Mouse (Mus musculus) neural tube, embryonic 13.5 days (tissue): ENCODE results near the gene Styk1. TPM values are rescaled to one million over a fixed set of nuclear protein-coding genes. Genes with fewer than 3 reads are reported as not detected.
A peak's percentile ranks its signal among the peaks of the same experiment; 100 is the strongest.

Experiments used
- ATAC-seq: fragments of 200-750 bp; cut with Nextera tagmentation; 2 replicates; pipeline ENCODE4 v1.8.0; 2017; ENCODE audit warnings: low read depth, mild to moderate bottlenecking, moderate TSS enrichment, moderate library complexity
- H3K27ac ChIP-seq: fragments of 300-500 bp; sonication (generic); replicated peaks from 2 replicates; pipeline ENCODE4 v1.5.1; 2015; ENCODE audit warnings: moderate library complexity, mild to moderate bottlenecking, inconsistent platforms
- H3K27me3 ChIP-seq: fragments of 300-500 bp; sonication (generic); 2 replicates; pipeline ENCODE4 v1.6.1; 2015; ENCODE audit warnings: mild to moderate bottlenecking, inconsistent platforms
- H3K36me3 ChIP-seq: fragments of 300-500 bp; sonication (generic); 2 replicates; pipeline ENCODE4 v1.6.1; 2015; ENCODE audit warnings: mild to moderate bottlenecking, inconsistent platforms
- H3K4me1 ChIP-seq: fragments of 300-500 bp; sonication (generic); replicated peaks from 2 replicates; pipeline ENCODE4 v1.6.1; 2015; ENCODE audit warnings: inconsistent platforms
- H3K4me2 ChIP-seq: fragments of 300-500 bp; sonication (generic); 2 replicates; pipeline ENCODE4 v1.6.1; 2015; ENCODE audit warnings: inconsistent platforms, mild to moderate bottlenecking, moderate library complexity
- H3K4me3 ChIP-seq: fragments of 300-500 bp; sonication (generic); 2 replicates; pipeline ENCODE4 v1.5.1; 2015; ENCODE audit warnings: mild to moderate bottlenecking, inconsistent platforms
- H3K9ac ChIP-seq: fragments of 300-500 bp; sonication (generic); 2 replicates; pipeline ENCODE4 v1.6.1; 2015; ENCODE audit warnings: moderate library complexity, mild to moderate bottlenecking, inconsistent platforms
- H3K9me3 ChIP-seq: fragments of 300-500 bp; sonication (generic); 2 replicates; pipeline ENCODE4 v1.6.1; 2016; ENCODE audit warnings: inconsistent platforms
- WGBS: fragments of 180-500 bp; shearing (Covaris S2); methylation state at CpG from one replicate; pipeline ENCODE4 v1.1.7; 2015; 5-methylcytosine and 5-hydroxymethylcytosine counted together
- polyA plus RNA-seq: library from polyadenylated mRNA; unstranded; fragments of >200 nt; fragmentation: Nextera tagmentation; extraction: Ambion mirVana; gene quantifications from 2 replicates; pipeline ENCODE4 v1.2.1, GENCODE M21; 2015

Styk1 gene
- polyA plus RNA-seq, 1 experiment from 2014 or later = 1.4 TPM

DNA sequence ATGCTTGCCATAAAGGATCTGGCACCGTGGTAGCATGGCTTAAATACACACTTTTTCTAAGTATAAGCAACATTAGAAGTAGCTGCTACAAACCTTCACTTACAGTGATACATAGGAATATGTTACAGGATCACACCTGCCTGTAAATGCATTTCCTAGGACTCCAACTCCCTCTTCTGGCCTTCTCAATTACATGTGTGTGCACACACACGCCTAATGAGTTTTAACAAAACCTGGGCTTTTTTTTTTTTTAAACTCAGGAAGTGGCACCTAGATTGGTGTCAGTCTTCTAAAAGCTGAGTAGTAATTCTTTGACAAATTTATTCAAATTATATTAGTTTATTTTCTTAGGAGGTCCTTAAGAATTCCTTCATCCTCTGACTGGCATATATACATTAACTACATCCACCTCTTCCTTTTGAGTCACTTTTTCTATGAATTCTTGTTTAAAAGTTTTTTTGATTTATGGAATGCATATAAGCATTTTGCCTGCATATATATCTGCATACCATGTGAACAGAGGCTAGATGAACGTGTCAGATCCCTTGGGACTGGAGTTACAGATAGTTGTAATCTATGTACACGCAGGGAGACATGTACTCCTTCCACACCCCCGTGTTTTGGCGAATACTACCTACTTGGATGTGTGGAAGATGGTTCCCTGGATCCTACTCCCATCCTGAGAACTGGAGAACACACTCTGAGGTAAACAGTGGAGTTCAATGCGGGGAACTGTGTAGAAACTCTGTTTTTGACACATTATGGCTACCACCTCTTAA is 9.8 kb upstream of the Styk1 start:
- ATAC-seq = no peak

DNA sequence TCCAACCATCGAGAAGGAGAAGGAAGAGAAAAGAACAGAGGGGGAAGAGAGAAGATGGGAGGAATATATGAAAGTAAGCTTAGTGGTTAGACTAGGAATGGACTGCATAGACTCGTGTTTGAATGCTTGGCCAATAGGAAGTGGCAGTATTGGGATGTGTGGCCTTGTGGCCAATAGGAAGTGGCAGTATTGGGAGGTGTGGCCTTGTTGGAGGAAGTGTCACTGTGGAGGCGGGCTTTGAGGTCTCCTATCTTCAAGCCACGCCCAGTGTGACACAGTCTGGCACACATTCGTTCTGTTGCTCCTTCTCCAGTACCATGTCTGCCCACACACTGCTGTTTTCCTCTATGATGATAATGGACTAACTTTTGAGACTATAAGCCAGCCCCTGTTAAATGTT is 7.3 kb upstream of the Styk1 start:
- H3K4me2 ChIP-seq = no peak overlapping the region
- H3K27me3 ChIP-seq = no peaks in the 10 kb centered on the region
- 76% methylated on average over 5 of the region's 5 CpGs for WGBS
- no peak overlapping the region for H3K4me3 ChIP-seq
- no peaks in the 10 kb centered on the region for H3K9me3 ChIP-seq
- H3K9ac ChIP-seq = no peak overlapping the region
- peaks cover 18% of the 10 kb centered on the region for H3K36me3 ChIP-seq
- H3K27ac ChIP-seq = no peak overlapping the region
- ATAC-seq = 0 out of 2 replicates have a peak, but pooled peaks have one; percentile 19
- no peaks in the 10 kb centered on the region for H3K4me1 ChIP-seq

More for the DNA sequence above, 9.8 kb upstream of the Styk1 start:
- Histone ChIP-seq H3K4me3 (no peak overlapping the region), H3K4me2 (no peak overlapping the region), H3K4me1 (no peaks in the 10 kb centered on the region), H3K27ac (no peak overlapping the region), H3K9ac (no peak overlapping the region), H3K9me3 (no peaks in the 10 kb centered on the region), H3K36me3 (peaks cover 31% of the 10 kb centered on the region), H3K27me3 (no peaks in the 10 kb centered on the region)
- 85% methylated on average over 7 of the region's 7 CpGs for WGBS

DNA sequence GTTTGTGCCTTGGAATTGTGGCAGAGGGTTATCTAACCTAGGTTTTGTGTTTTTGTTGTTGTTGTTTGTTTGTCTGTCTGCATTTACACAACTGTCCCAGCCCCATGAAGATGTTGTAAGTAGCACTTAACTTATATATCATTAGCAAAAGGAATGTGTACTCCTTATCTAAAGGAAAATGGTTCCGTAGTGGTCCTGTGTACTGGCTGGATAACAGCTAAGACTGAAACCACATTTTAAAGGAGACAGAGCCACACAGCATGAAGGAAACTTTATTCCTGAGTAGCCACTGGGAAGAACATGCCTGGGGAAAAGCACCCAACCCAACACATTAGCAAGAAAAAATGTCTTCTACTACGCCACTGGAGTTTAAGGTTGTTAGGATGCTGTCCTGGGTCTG is 6.1 kb upstream of the Styk1 start:
- H3K4me3 ChIP-seq = no peak overlapping the region
- no peaks in the 10 kb centered on the region for H3K4me1 ChIP-seq
- ATAC-seq = no peak
- no peak overlapping the region for H3K27ac ChIP-seq
- no peaks in the 10 kb centered on the region for H3K9me3 ChIP-seq
- H3K36me3 ChIP-seq = peaks cover 12% of the 10 kb centered on the region
- H3K27me3 ChIP-seq = no peaks in the 10 kb centered on the region
- H3K4me2 ChIP-seq = no peak overlapping the region
- 88% methylated on average over 2 of the region's 2 CpGs for WGBS
- H3K9ac ChIP-seq = no peak overlapping the region

DNA sequence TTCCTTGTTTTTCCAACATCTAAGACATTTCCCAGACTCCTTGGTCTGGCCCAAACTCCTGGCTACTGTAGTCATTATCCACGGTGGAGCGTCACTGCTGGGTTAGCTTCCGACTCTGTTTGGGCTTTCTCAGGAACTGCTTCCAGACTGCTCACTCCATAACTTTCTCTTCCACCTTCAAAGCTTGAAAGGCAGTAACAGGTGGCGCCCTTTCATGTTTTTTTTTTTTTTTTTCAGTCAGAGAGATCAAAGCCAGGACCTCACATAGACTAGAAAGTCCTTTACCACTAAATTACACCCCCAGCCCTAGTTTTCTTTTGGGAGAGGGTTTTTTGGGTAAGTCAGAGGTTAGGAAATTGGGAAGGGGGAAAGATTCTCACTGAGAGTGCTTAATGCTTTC is 1.5 kb upstream of the Styk1 start:
- no peaks in the 10 kb centered on the region for H3K9me3 ChIP-seq
- 42% methylated on average over 4 of the region's 4 CpGs for WGBS
- no peaks in the 10 kb centered on the region for H3K36me3 ChIP-seq
- H3K4me3 ChIP-seq = no peak overlapping the region
- H3K27ac ChIP-seq = no peak overlapping the region
- ATAC-seq = no peak
- H3K27me3 ChIP-seq = no peaks in the 10 kb centered on the region
- peaks cover 6% of the 10 kb centered on the region for H3K4me1 ChIP-seq
- H3K9ac ChIP-seq = no peak overlapping the region
- no peak overlapping the region for H3K4me2 ChIP-seq

DNA sequence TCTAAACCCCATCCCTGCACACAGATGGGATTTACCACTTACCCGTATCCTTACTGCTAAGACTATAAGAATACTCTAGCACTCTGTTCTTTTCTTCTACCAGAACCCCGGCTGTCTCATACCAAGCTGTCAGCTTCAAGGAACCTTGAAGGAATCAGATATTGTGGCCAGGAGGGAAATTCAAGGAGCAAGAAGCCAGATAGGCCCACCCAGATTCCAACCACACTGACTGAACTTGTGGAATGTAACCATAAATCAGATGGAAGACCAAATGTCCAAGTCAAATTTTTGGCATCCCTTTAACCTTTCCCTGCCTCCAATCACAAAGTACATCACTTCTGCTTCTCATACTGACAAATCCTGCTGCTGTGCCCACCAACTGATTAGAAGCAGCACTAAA is 6.4 kb downstream of the Styk1 start:
- no peak overlapping the region for H3K27ac ChIP-seq
- 83% methylated on average over 2 of the region's 2 CpGs for WGBS
- no peaks in the 10 kb centered on the region for H3K36me3 ChIP-seq
- H3K27me3 ChIP-seq = no peaks in the 10 kb centered on the region
- H3K9ac ChIP-seq = no peak overlapping the region
- ATAC-seq = no peak
- H3K4me2 ChIP-seq = no peak overlapping the region
- H3K4me1 ChIP-seq = no peaks in the 10 kb centered on the region
- no peak overlapping the region for H3K4me3 ChIP-seq
- H3K9me3 ChIP-seq = no peaks in the 10 kb centered on the region

DNA sequence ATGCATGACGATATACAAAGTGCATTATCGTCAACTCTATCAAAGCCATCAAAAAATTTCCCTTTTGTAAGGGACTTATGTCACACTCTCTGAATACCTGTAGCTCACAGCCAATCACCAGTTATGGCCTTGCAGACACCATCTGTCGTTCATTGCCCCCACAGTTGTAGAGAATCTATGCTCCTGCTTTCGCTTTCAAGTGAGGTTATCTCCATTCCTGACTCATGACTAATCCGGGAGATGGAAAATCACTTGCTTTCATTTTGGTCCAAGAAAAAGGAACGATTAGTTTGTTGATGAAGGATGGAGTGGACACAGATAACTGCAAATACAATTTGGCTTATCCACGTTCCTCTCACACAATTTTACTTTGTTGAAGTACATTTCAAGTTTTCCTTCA is 9.1 kb downstream of the Styk1 start:
- H3K4me1 ChIP-seq = no peaks in the 10 kb centered on the region
- H3K36me3 ChIP-seq = no peaks in the 10 kb centered on the region
- no peak overlapping the region for H3K9ac ChIP-seq
- WGBS = 90% methylated on average over 7 of the region's 7 CpGs
- ATAC-seq = no peak
- H3K27me3 ChIP-seq = no peaks in the 10 kb centered on the region
- H3K27ac ChIP-seq = no peak overlapping the region
- H3K4me3 ChIP-seq = no peak overlapping the region
- no peak overlapping the region for H3K4me2 ChIP-seq
- H3K9me3 ChIP-seq = no peaks in the 10 kb centered on the region

DNA sequence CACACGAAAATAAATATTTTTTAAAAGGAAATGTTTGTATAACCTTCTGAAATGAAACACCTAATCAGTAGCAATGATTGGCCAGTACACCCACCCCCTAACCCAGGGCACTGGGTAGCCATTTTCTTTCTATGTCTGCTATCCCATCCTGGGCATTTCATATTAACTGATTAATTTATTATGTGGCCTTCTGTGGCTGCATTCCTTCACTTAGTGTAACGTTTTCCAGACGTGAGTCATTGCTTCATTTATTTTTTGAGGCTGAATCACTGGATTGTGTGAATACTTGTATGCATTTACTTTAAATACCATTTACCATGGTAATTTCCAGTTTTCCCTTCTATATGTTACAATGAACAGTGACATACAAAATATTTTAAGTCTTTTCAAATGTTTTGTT is 13.3 kb downstream of the Styk1 start:
- Histone ChIP-seq H3K4me2 (no peak overlapping the region), H3K9me3 (no peaks in the 10 kb centered on the region), H3K27me3 (no peaks in the 10 kb centered on the region), H3K4me1 (no peaks in the 10 kb centered on the region), H3K36me3 (no peaks in the 10 kb centered on the region), H3K27ac (no peak overlapping the region), H3K4me3 (no peak overlapping the region), H3K9ac (no peak overlapping the region)
- 71% methylated on average over 3 of the region's 3 CpGs for WGBS
- no peak for ATAC-seq

DNA sequence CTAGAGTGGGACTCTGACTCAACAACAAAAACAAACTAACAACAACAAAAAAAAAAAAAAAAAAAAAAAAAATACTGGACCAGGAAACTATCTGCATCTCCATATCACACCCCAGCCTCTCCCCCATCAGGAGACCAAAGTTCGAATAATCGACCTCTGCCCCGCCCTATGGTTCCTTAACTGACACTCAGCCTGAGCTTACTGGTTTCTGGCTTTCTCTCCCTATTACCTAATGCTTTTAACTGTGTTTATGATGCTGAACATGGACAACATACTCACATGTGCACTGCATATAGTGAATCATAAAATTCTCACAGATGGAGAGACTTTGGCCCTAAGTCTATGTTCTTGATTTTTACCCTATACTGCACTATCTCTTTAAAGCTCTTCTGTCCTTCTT is 14.1 kb downstream of the Styk1 start:
- Histone ChIP-seq H3K4me1 (no peaks in the 10 kb centered on the region), H3K36me3 (no peaks in the 10 kb centered on the region), H3K27ac (no peak overlapping the region), H3K9me3 (no peaks in the 10 kb centered on the region), H3K4me3 (no peak overlapping the region), H3K9ac (no peak overlapping the region), H3K4me2 (no peak overlapping the region), H3K27me3 (no peaks in the 10 kb centered on the region)
- WGBS = 88% methylated on average over 3 of the region's 3 CpGs
- no peak for ATAC-seq

DNA sequence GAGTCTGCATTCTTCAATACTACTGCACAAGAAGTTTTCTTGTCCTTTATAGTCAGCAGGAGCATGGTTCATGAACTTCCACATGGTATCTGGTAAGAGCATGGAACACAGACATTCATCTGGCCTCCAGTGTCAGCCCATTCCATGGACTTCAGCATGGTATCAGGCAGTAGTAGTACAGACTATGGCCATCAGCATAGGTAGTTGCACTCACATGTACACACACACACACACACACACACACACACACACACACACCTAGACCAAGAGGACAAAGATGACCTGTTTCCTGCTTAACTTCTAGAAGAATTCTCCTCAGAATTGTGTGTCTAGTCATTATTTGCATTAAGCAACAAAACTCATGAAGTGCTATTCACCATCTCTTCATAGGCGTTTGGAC is 14.6 kb downstream of the Styk1 start:
- no peaks in the 10 kb centered on the region for H3K4me1 ChIP-seq
- H3K4me2 ChIP-seq = no peak overlapping the region
- H3K4me3 ChIP-seq = no peak overlapping the region
- no peak for ATAC-seq
- WGBS = 54% methylated on average over 1 of the region's 1 CpGs
- no peaks in the 10 kb centered on the region for H3K36me3 ChIP-seq
- no peak overlapping the region for H3K27ac ChIP-seq
- no peaks in the 10 kb centered on the region for H3K9me3 ChIP-seq
- H3K27me3 ChIP-seq = no peaks in the 10 kb centered on the region
- no peak overlapping the region for H3K9ac ChIP-seq

DNA sequence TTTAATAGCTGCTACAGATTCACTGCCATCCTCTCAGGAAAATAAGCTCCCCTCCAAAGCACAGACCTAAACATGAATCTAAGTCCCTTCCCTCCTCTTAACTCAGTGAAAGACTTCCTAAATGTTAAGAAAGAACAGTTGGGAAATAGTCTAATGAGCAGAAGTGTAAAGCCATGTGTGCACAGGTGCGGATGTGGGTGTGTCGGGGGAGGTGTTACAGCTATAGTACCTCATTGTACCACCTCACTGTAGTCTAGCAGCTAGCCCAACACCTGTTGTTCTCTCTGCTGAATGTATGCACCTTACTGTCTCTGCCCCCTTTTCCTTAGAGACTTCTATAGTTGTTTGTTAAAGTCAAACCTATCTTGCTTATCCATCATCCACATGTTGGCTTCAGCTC is 26.3 kb downstream of the Styk1 start:
- no peak for ATAC-seq

DNA sequence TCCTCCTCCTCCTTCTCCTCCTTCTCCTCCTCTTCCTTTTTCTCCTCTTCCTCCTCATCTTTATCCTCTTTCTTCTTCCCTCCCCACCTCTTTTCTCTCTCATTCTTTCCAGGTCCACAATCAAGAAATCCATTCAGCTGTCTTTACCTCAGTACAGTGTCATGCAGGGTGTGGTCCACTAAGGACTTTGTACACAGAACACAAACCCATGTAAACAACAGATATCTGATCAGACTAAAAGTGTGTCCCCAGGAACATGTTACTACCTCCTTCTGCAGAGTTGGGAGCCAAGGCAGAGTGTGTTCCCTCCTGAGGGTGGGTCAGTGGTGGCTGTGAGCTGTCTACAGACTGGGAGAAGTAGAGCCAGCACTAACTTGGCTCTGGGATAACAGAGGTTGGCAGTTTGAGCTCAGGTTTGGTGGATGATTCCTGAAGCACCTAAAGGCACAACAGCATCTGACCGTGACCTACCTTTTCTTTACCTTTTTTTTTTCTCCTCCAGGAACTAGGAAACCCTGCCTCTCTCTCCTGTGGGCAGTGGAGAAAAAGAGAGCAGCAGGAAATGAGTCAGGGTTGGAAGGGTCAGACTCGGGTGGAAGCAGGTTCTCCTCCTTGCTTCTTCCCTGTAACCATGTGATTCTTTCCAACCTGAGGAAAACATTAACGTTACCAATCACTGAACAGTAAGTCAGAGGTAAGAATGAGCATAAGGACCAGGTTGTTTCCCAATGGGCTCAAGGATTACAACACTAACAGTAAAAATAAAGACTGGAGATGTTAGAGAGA is 31.4 kb downstream of the Styk1 start:
- ATAC-seq = no peak
- H3K4me3 ChIP-seq = no peak overlapping the region
- no peak overlapping the region for H3K9ac ChIP-seq
- no peaks in the 10 kb centered on the region for H3K36me3 ChIP-seq
- 69% methylated on average over 3 of the region's 3 CpGs for WGBS
- no peak overlapping the region for H3K27ac ChIP-seq
- no peaks in the 10 kb centered on the region for H3K9me3 ChIP-seq
- H3K4me2 ChIP-seq = no peak overlapping the region
- no peaks in the 10 kb centered on the region for H3K27me3 ChIP-seq
- no peaks in the 10 kb centered on the region for H3K4me1 ChIP-seq

More for the DNA sequence above, 26.3 kb downstream of the Styk1 start:
- no peak overlapping the region for H3K27ac ChIP-seq
- no peaks in the 10 kb centered on the region for H3K9me3 ChIP-seq
- no peak overlapping the region for H3K4me2 ChIP-seq
- no peaks in the 10 kb centered on the region for H3K36me3 ChIP-seq
- no peak overlapping the region for H3K4me3 ChIP-seq
- WGBS = 94% methylated on average over 2 of the region's 2 CpGs
- H3K9ac ChIP-seq = no peak overlapping the region
- no peaks in the 10 kb centered on the region for H3K4me1 ChIP-seq
- H3K27me3 ChIP-seq = no peaks in the 10 kb centered on the region

DNA sequence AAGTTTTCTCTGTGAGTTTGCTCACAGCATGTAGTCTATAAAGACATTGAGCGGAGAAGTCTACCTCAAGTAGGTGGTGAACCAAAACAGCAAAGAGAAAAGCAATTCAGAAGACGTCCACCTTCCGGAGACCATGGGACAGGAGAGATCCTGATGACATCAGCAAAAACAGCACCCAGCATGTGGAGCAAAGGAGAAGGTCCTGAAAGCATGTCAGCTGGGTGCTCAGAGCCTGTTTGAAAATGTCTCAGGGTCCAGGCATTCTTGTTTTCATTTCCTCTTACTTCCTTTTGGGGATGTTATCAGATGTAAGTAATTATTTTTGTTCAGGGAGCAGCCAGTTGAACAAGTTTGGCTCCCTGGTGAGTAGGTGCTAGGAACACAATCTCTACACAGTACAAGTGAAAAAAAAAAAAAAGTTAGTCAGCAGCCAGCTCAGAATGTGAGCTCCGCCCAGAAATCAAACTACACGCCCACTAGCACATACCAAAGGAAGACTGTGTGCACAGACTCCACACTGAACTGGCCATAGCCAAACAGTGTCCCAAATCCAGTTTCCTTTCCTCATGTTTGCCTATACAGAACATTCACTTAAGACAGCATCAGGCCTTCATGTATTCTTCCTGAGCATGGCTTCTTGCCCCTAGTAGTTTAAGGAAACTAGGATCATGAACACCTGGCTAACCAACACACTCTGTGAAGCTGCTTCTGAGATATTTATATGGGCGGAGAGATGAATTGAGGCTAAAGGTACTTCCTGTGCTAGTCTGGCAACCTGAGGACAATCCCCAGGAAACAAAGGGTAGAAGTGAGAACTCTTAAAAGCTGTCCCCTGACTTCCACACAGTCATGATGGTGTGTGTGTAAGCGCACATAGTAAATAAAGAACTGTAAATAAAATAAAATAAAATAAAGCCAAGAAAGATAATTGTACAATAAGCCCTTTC is 37.0 kb downstream of the Styk1 start:
- no peak for ATAC-seq
- no peaks in the 10 kb centered on the region for H3K9me3 ChIP-seq
- no peaks in the 10 kb centered on the region for H3K36me3 ChIP-seq
- H3K4me2 ChIP-seq = no peak overlapping the region
- no peaks in the 10 kb centered on the region for H3K4me1 ChIP-seq
- no peak overlapping the region for H3K4me3 ChIP-seq
- no peaks in the 10 kb centered on the region for H3K27me3 ChIP-seq
- no peak overlapping the region for H3K27ac ChIP-seq
- no peak overlapping the region for H3K9ac ChIP-seq
- 88% methylated on average over 7 of the region's 7 CpGs for WGBS
